Mouse (Mus musculus) neural tube, embryonic 12.5 days (tissue): ENCODE data around the gene Tex33. TPM values are rescaled to one million over a fixed set of nuclear protein-coding genes. Genes with fewer than 3 reads are reported as not detected.

Experiments used
- ATAC-seq: fragments of 200-750 bp; cut with Nextera tagmentation; 2 replicates; pipeline ENCODE4 v1.8.0; 2017; ENCODE audit warnings: low read depth, mild to moderate bottlenecking, moderate TSS enrichment, moderate library complexity; ENCODE audit not compliant: low FRiP score
- H3K27ac ChIP-seq: fragments of 300-500 bp; sonication (generic); 2 replicates; pipeline ENCODE4 v1.5.1; 2016
- H3K27me3 ChIP-seq: fragments of 300-500 bp; sonication (generic); replicated peaks from 2 replicates; pipeline ENCODE4 v1.6.1; 2016; ENCODE audit warnings: mild to moderate bottlenecking
- H3K36me3 ChIP-seq: fragments of 300-500 bp; sonication (generic); 2 replicates; pipeline ENCODE4 v1.6.1; 2016; ENCODE audit warnings: mild to moderate bottlenecking
- H3K4me1 ChIP-seq: fragments of 300-500 bp; sonication (generic); 2 replicates; pipeline ENCODE4 v1.6.1; 2016
- H3K4me2 ChIP-seq: fragments of 300-500 bp; sonication (generic); replicated peaks from 2 replicates; pipeline ENCODE4 v1.6.1; 2016; ENCODE audit warnings: mild to moderate bottlenecking
- H3K4me3 ChIP-seq: fragments of 300-500 bp; sonication (generic); 2 replicates; pipeline ENCODE4 v1.5.1; 2016
- H3K9ac ChIP-seq: fragments of 300-500 bp; sonication (generic); 2 replicates; pipeline ENCODE4 v1.6.1; 2016; ENCODE audit warnings: mild to moderate bottlenecking
- H3K9me3 ChIP-seq: fragments of 300-500 bp; sonication (generic); 2 replicates; pipeline ENCODE4 v1.6.1; 2016; ENCODE audit warnings: mild to moderate bottlenecking
- WGBS: fragments of 180-500 bp; shearing (Covaris S2); methylation state at CpG from one replicate; pipeline ENCODE4 v1.1.7; 2016; 5-methylcytosine and 5-hydroxymethylcytosine counted together
- polyA plus RNA-seq: library from polyadenylated mRNA; unstranded; fragments of >200 nt; fragmentation: Nextera tagmentation; extraction: Ambion mirVana; gene quantifications from 2 replicates; pipeline ENCODE4 v1.2.1, GENCODE M21; 2016

Gene Tex33
- polyA plus RNA-seq, 1 experiment from 2014 or later: not detected

- 79% methylated on average over 7 of the region's 7 CpGs for WGBS
- ATAC-seq: no peak
- no peak overlapping the region for H3K27ac ChIP-seq
These were observed 11.2 kb downstream of the Tex33 start for GRCm38 (mm10) chr15:78384220-78385116.

DNA sequence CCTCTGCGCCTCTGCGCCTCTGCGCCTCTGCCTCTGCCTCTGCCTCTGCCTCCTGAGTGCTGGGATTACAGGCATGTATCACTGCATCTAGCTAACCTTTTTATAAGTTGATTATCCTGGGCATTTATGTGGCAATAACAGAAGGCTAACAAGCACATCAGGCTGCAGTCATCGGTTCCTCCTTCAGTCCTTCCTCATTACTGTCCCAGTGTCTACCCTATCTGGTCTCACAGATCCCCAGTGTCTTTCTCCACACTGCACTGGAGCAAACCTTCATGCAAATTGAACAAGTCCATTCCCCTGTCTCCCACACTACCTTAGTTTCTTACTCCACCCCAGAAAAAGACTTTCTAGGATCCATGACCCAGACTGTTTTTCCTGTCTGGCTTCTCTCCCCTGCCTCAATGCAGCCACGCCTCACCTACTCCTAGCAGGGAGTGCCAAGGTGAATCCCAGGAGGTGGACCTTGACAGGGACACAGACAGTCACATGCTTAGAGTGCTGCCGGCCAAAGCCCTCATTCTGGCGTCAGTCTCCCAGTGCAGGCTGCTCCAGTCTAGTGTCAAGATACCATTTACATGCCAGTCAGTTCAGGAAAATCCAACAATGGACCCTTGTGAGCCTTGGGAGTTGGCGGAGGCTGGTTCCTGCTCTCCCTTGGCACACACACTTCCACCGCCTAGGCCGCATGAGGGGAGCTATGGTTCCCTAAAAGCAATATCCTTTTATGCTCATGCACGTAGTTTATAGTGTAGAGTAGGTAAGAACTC is 12.1 kb downstream of the Tex33 start:
- WGBS: 83% methylated on average over 11 of the region's 11 CpGs
- Histone ChIP-seq H3K27me3 (no peaks in the 10 kb centered on the region), H3K9ac (no peak overlapping the region), H3K4me3 (no peak overlapping the region), H3K4me2 (no peak overlapping the region), H3K4me1 (no peaks in the 10 kb centered on the region), H3K36me3 (no peaks in the 10 kb centered on the region), H3K27ac (no peak overlapping the region), H3K9me3 (no peaks in the 10 kb centered on the region)
- no peak for ATAC-seq

More at GRCm38 (mm10) chr15:78384220-78385116, 11.2 kb downstream of the Tex33 start:
- Histone ChIP-seq H3K36me3 (no peaks in the 10 kb centered on the region), H3K27me3 (no peaks in the 10 kb centered on the region), H3K9me3 (no peaks in the 10 kb centered on the region), H3K4me3 (no peak overlapping the region), H3K9ac (no peak overlapping the region), H3K4me1 (no peaks in the 10 kb centered on the region), H3K4me2 (no peak overlapping the region)

DNA sequence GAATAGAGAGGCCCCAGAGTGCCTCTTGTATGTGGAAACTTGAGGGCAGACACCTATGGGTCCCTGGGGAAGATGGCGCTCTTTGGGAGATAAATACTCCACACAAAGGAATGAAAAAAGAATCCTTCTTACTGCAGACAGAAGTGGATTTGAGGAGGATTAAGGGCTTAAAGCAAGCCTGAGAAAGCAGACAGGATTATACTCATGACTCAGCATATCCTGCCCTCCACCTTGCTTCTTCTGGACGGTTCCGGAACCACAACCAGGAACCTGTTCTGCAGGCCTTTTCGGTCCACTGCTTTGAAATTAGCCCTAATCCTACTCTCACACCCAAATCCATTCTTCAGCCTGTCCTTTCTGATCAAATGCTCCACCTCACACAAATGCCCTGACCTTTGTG is 13.6 kb downstream of the Tex33 start:
- no peak overlapping the region for H3K4me3 ChIP-seq
- H3K27ac ChIP-seq: no peak overlapping the region
- H3K4me1 ChIP-seq: no peaks in the 10 kb centered on the region
- no peaks in the 10 kb centered on the region for H3K27me3 ChIP-seq
- WGBS: 97% methylated on average over 4 of the region's 4 CpGs
- ATAC-seq: no peak
- H3K9ac ChIP-seq: no peak overlapping the region
- no peaks in the 10 kb centered on the region for H3K36me3 ChIP-seq
- no peak overlapping the region for H3K4me2 ChIP-seq
- no peaks in the 10 kb centered on the region for H3K9me3 ChIP-seq

GRCm38 (mm10) chr15:78380741-78381140 is 15.0 kb downstream of the Tex33 start:
- Histone ChIP-seq H3K4me1 (no peaks in the 10 kb centered on the region), H3K4me3 (no peak overlapping the region), H3K36me3 (no peaks in the 10 kb centered on the region), H3K27me3 (no peaks in the 10 kb centered on the region), H3K27ac (no peak overlapping the region), H3K9ac (no peak overlapping the region), H3K4me2 (no peak overlapping the region), H3K9me3 (no peaks in the 10 kb centered on the region)
- ATAC-seq: no peak
- WGBS: 82% methylated on average over 4 of the region's 4 CpGs

DNA sequence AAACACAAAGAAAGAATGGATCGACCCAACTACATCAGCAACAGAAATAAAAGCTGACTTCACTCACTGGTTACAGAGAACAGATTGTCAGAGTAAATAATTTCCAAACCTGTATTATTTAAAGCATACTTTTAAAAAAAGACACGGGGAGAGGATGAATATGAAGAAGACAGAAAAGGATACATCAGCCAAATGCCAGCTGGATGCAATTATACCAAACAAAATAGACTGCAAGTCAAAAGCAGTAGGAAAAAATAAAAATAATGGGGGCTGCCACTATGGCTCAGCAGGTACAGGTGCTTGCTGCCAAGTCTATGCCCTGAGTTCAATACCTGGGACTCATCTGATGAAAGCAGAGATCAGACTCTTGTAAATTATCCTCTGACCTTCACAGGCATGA is 15.5 kb downstream of the Tex33 start:
- Histone ChIP-seq H3K4me1 (no peaks in the 10 kb centered on the region), H3K9me3 (no peaks in the 10 kb centered on the region), H3K27ac (no peak overlapping the region), H3K4me3 (no peak overlapping the region), H3K4me2 (no peak overlapping the region), H3K36me3 (no peaks in the 10 kb centered on the region), H3K27me3 (no peaks in the 10 kb centered on the region), H3K9ac (no peak overlapping the region)
- 88% methylated on average over 2 of the region's 2 CpGs for WGBS
- no peak for ATAC-seq

GRCm38 (mm10) chr15:78378556-78378955 is 17.2 kb downstream of the Tex33 start:
- Histone ChIP-seq H3K36me3 (no peaks in the 10 kb centered on the region), H3K4me1 (no peaks in the 10 kb centered on the region), H3K9me3 (no peaks in the 10 kb centered on the region), H3K27ac (no peak overlapping the region), H3K9ac (no peak overlapping the region), H3K27me3 (no peaks in the 10 kb centered on the region), H3K4me3 (no peak overlapping the region), H3K4me2 (no peak overlapping the region)
- 83% methylated on average over 10 of the region's 10 CpGs for WGBS
- no peak for ATAC-seq

GRCm38 (mm10) chr15:78377859-78378258 is 17.9 kb downstream of the Tex33 start:
- H3K27me3 ChIP-seq: no peaks in the 10 kb centered on the region
- 88% methylated on average over 10 of the region's 10 CpGs for WGBS
- no peak overlapping the region for H3K9ac ChIP-seq
- no peak overlapping the region for H3K4me3 ChIP-seq
- H3K4me2 ChIP-seq: no peak overlapping the region
- H3K27ac ChIP-seq: no peak overlapping the region
- H3K4me1 ChIP-seq: no peaks in the 10 kb centered on the region
- no peak for ATAC-seq
- no peaks in the 10 kb centered on the region for H3K9me3 ChIP-seq
- H3K36me3 ChIP-seq: no peaks in the 10 kb centered on the region

- Histone ChIP-seq H3K36me3 (no peaks in the 10 kb centered on the region), H3K9me3 (no peaks in the 10 kb centered on the region), H3K4me3 (no peak overlapping the region), H3K4me2 (no peak overlapping the region), H3K27ac (no peak overlapping the region), H3K4me1 (no peaks in the 10 kb centered on the region), H3K27me3 (0 out of 2 replicates have a peak, but pooled peaks cover 5% of the 10 kb centered on the region), H3K9ac (no peak overlapping the region)
- ATAC-seq: no peak
- WGBS: 84% methylated on average over 3 of the region's 3 CpGs
These were observed 21.5 kb downstream of the Tex33 start for GRCm38 (mm10) chr15:78374204-78374603.

GRCm38 (mm10) chr15:78372796-78373195 is 22.9 kb downstream of the Tex33 start:
- no peak overlapping the region for H3K27ac ChIP-seq
- H3K9me3 ChIP-seq: no peaks in the 10 kb centered on the region
- 81% methylated on average over 3 of the region's 3 CpGs for WGBS
- no peak overlapping the region for H3K4me2 ChIP-seq
- peaks cover 12% of the 10 kb centered on the region; the same call in 1 of the 2 replicates for H3K27me3 ChIP-seq
- H3K9ac ChIP-seq: no peak overlapping the region
- no peak for ATAC-seq
- no peak overlapping the region for H3K4me3 ChIP-seq
- no peaks in the 10 kb centered on the region for H3K36me3 ChIP-seq
- H3K4me1 ChIP-seq: no peaks in the 10 kb centered on the region

- no peaks in the 10 kb centered on the region for H3K4me1 ChIP-seq
- no peak for ATAC-seq
These were observed 26.1 kb downstream of the Tex33 start for GRCm38 (mm10) chr15:78369641-78370040.

GRCm38 (mm10) chr15:78368926-78369346 is 26.8 kb downstream of the Tex33 start:
- Histone ChIP-seq H3K4me3 (no peak overlapping the region), H3K9ac (no peak overlapping the region), H3K9me3 (no peaks in the 10 kb centered on the region), H3K4me2 (no peak overlapping the region), H3K36me3 (no peaks in the 10 kb centered on the region), H3K4me1 (no peaks in the 10 kb centered on the region), H3K27ac (no peak overlapping the region), H3K27me3 (peaks cover 18% of the 10 kb centered on the region; the same call in 1 of the 2 replicates)
- whole genome bisulfite sequencing: 17% methylated on average over 8 of the region's 8 CpGs
- ATAC-seq: no peak

More at GRCm38 (mm10) chr15:78369641-78370040, 26.1 kb downstream of the Tex33 start:
- Histone ChIP-seq H3K9me3 (no peaks in the 10 kb centered on the region), H3K36me3 (no peaks in the 10 kb centered on the region), H3K9ac (no peak overlapping the region), H3K4me3 (no peak overlapping the region), H3K27ac (no peak overlapping the region), H3K27me3 (peaks cover 18% of the 10 kb centered on the region; the same call in 1 of the 2 replicates), H3K4me2 (no peak overlapping the region)
- WGBS: 63% methylated on average over 1 of the region's 1 CpGs

- Histone ChIP-seq H3K4me1 (no peaks in the 10 kb centered on the region), H3K4me2 (no peak overlapping the region), H3K27me3 (peaks cover 18% of the 10 kb centered on the region; the same call in 1 of the 2 replicates), H3K9ac (no peak overlapping the region), H3K27ac (no peak overlapping the region), H3K4me3 (no peak overlapping the region), H3K36me3 (no peaks in the 10 kb centered on the region), H3K9me3 (no peaks in the 10 kb centered on the region)
- no peak for ATAC-seq
- 75% methylated on average over 3 of the region's 3 CpGs for WGBS
These were observed 27.9 kb downstream of the Tex33 start for GRCm38 (mm10) chr15:78367811-78368210.
